Mouse (Mus musculus) kidney, adult 2 months (tissue): ENCODE measurements around the gene Bmp8b.

ENCODE experiments used
- CTCF ChIP-seq: fragments of 200-500 bp; conservative IDR thresholded peaks from 2 replicates; pipeline ENCODE4 v1.5.1; 2011; ENCODE audit warnings: low read depth, mild to moderate bottlenecking, control low read depth, low read length, moderate library complexity, mixed read lengths; ENCODE audit not compliant: insufficient read depth, insufficient read length
- POLR2A ChIP-seq: fragments of 200-500 bp; IDR thresholded peaks from one replicate; pipeline ENCODE4 v1.6.1; 2011; ENCODE audit warnings: low read depth, low read length, control low read depth

- TF ChIP-seq POLR2A (peak; percentile 48), CTCF (no peak)
Observed at GRCm38 (mm10) chr4:123139513-123140154, 34.7 kb downstream of the Bmp8b start, which contains the start of gene Ppie.
